Mouse (Mus musculus) MEL (cell line): ENCODE data around the gene Ints5. TPM values are rescaled to one million over a fixed set of nuclear protein-coding genes. Genes with fewer than 3 reads are reported as not detected.

ENCODE experiments used
- DNase-seq: peaks from one replicate; pipeline ENCODE4 v3.0.0; 2011; ENCODE audit warnings: low read depth, low spot score
- H3K27ac ChIP-seq: 2 replicates; pipeline ENCODE4 v1.5.1; 2012; ENCODE audit warnings: low read depth, mild to moderate bottlenecking, control low read depth, low read length, moderate library complexity; ENCODE audit not compliant: control insufficient read depth
- H3K27me3 ChIP-seq, 2 experiments: fragments of 150-350 bp in 1 of 2; sonication (generic) in 1 of 2; 2 replicates each; pipeline ENCODE4 v1.6.1; 2012; ENCODE audit warnings: low read length in 2 of 2, mild to moderate bottlenecking in 2 of 2, improper control_type of control experiment in 1 of 2, moderate library complexity in 1 of 2; ENCODE audit not compliant: insufficient read depth in 2 of 2, control insufficient read depth in 1 of 2
- H3K36me3 ChIP-seq, 2 experiments: 2 replicates each; pipeline ENCODE4 v1.6.1; 2012 to 2014; ENCODE audit warnings: low read length in 2 of 2, improper control_type of control experiment in 1 of 2, inconsistent platforms in 1 of 2, mild to moderate bottlenecking in 1 of 2; ENCODE audit not compliant: insufficient read depth in 2 of 2, control insufficient read depth in 1 of 2
- H3K4me1 ChIP-seq, 2 experiments: fragments of 150-350 bp in 1 of 2; sonication (generic) in 1 of 2; 2 replicates each; pipeline ENCODE4 v1.6.1; 2012; ENCODE audit warnings: low read length in 2 of 2, improper control_type of control experiment in 1 of 2, mild to moderate bottlenecking in 1 of 2; ENCODE audit not compliant: insufficient read depth in 2 of 2, control insufficient read depth in 1 of 2
- H3K4me3 ChIP-seq, 2 experiments: fragments of 150-350 bp in 1 of 2; sonication (generic) in 1 of 2; 2 replicates each; pipeline ENCODE4 v1.5.1; 2012; ENCODE audit warnings: low read depth in 2 of 2, low read length in 2 of 2, mild to moderate bottlenecking in 2 of 2, moderate library complexity in 2 of 2, control low read depth in 1 of 2, improper control_type of control experiment in 1 of 2; ENCODE audit not compliant: control insufficient read depth in 1 of 2, insufficient read depth in 1 of 2
- H3K79me2 ChIP-seq: 2 replicates; pipeline ENCODE4 v1.6.1; 2012; ENCODE audit warnings: mild to moderate bottlenecking, low read length, moderate library complexity; ENCODE audit not compliant: control insufficient read depth, poor library complexity, insufficient read depth
- H3K9ac ChIP-seq: 2 replicates; pipeline ENCODE4 v1.6.1; 2012; ENCODE audit warnings: low read depth, mild to moderate bottlenecking, control low read depth, low read length, moderate library complexity; ENCODE audit not compliant: control insufficient read depth, poor library complexity, severe bottlenecking
- H3K9me3 ChIP-seq: fragments of 150-350 bp; sonication (generic); replicated peaks from 2 replicates; pipeline ENCODE4 v1.6.1; 2012; ENCODE audit warnings: mild to moderate bottlenecking, low read length, improper control_type of control experiment, moderate library complexity; ENCODE audit not compliant: insufficient read depth
- CHD2 ChIP-seq: IDR thresholded peaks from 2 replicates; pipeline ENCODE4 v1.6.1; 2011; ENCODE audit warnings: low read length, improper control_type of control experiment
- CTCF ChIP-seq, 3 experiments: IDR thresholded peaks in 2 of 3; conservative IDR thresholded peaks in 1 of 3; 2 replicates each; pipeline ENCODE4 v1.5.1; 2011 to 2012; ENCODE audit warnings: low read length in 3 of 3, low read depth in 2 of 3, mild to moderate bottlenecking in 2 of 3, improper control_type of control experiment in 1 of 3, inconsistent platforms in 1 of 3, mixed read lengths in 1 of 3, moderate library complexity in 1 of 3; ENCODE audit not compliant: control insufficient read depth in 1 of 3, insufficient read depth in 1 of 3, poor library complexity in 1 of 3, severe bottlenecking in 1 of 3
- E2F4 ChIP-seq: IDR thresholded peaks from 2 replicates; pipeline ENCODE4 v1.6.1; 2011; ENCODE audit warnings: low read depth, low read length, improper control_type of control experiment, borderline replicate concordance
- ELF1 ChIP-seq: IDR thresholded peaks from 2 replicates; pipeline ENCODE4 v1.6.1; 2014; ENCODE audit warnings: low read depth, mild to moderate bottlenecking, inconsistent platforms, low read length, improper control_type of control experiment, moderate library complexity
- EP300 ChIP-seq, 2 experiments: IDR thresholded peaks; 2 replicates each; pipeline ENCODE4 v1.6.1; 2011; ENCODE audit warnings: improper control_type of control experiment in 2 of 2, low read length in 2 of 2, low read depth in 1 of 2, mild to moderate bottlenecking in 1 of 2
- ETS1 ChIP-seq: IDR thresholded peaks from 2 replicates; pipeline ENCODE4 v1.6.1; 2012; ENCODE audit warnings: low read depth, mild to moderate bottlenecking, inconsistent platforms, low read length, improper control_type of control experiment, moderate library complexity
- GABPA ChIP-seq: IDR thresholded peaks from 2 replicates; pipeline ENCODE4 v1.6.1; 2012; ENCODE audit warnings: low read depth, mild to moderate bottlenecking, inconsistent platforms, low read length, improper control_type of control experiment, moderate library complexity
- GATA1 ChIP-seq: IDR thresholded peaks from 2 replicates; pipeline ENCODE4 v1.6.1; 2011; ENCODE audit warnings: low read depth, low read length, improper control_type of control experiment
- HCFC1 ChIP-seq: IDR thresholded peaks from 2 replicates; pipeline ENCODE4 v1.6.1; 2012; ENCODE audit warnings: low read depth, mild to moderate bottlenecking, inconsistent platforms, low read length, improper control_type of control experiment, moderate library complexity
- JUND ChIP-seq: IDR thresholded peaks from 2 replicates; pipeline ENCODE4 v1.6.1; 2011; ENCODE audit warnings: low read depth, mild to moderate bottlenecking, improper control_type of control experiment, low read length
- KAT2A ChIP-seq: conservative IDR thresholded peaks from 2 replicates; pipeline ENCODE4 v1.6.1; 2012; ENCODE audit warnings: low read depth, low read length, improper control_type of control experiment, inconsistent platforms
- MAFK ChIP-seq: IDR thresholded peaks from 2 replicates; pipeline ENCODE4 v1.6.1; 2011; ENCODE audit warnings: low read depth, mild to moderate bottlenecking, low read length, improper control_type of control experiment, borderline replicate concordance
- MAX ChIP-seq: IDR thresholded peaks from 2 replicates; pipeline ENCODE4 v1.6.1; 2011; ENCODE audit warnings: low read length, improper control_type of control experiment
- MAZ ChIP-seq: IDR thresholded peaks from 2 replicates; pipeline ENCODE4 v1.6.1; 2012; ENCODE audit warnings: low read depth, mild to moderate bottlenecking, inconsistent platforms, low read length, improper control_type of control experiment
- MEF2A ChIP-seq: IDR thresholded peaks from 2 replicates; pipeline ENCODE4 v1.6.1; 2014; ENCODE audit warnings: low read depth, mild to moderate bottlenecking, inconsistent platforms, low read length, improper control_type of control experiment; ENCODE audit not compliant: poor library complexity, insufficient replicate concordance, severe bottlenecking; ENCODE audit errors: extremely low read depth
- MXI1 ChIP-seq: IDR thresholded peaks from 2 replicates; pipeline ENCODE4 v1.6.1; 2011; ENCODE audit warnings: mild to moderate bottlenecking, low read depth, low read length, improper control_type of control experiment
- MYB ChIP-seq: IDR thresholded peaks from 2 replicates; pipeline ENCODE4 v1.6.1; 2011; ENCODE audit warnings: mild to moderate bottlenecking, low read depth, low read length, improper control_type of control experiment
- MYC ChIP-seq: IDR thresholded peaks from 2 replicates; pipeline ENCODE4 v1.6.1; 2011; ENCODE audit warnings: low read depth, mild to moderate bottlenecking, low read length, improper control_type of control experiment, moderate library complexity
- NELFE ChIP-seq: IDR thresholded peaks from 2 replicates; pipeline ENCODE4 v1.6.1; 2011; ENCODE audit warnings: low read depth, low read length, improper control_type of control experiment
- NRF1 ChIP-seq: IDR thresholded peaks from 2 replicates; pipeline ENCODE4 v1.6.1; 2014; ENCODE audit warnings: low read depth, mild to moderate bottlenecking, inconsistent platforms, low read length, improper control_type of control experiment, moderate library complexity; ENCODE audit not compliant: poor library complexity, insufficient read depth, severe bottlenecking
- POLR2A ChIP-seq, 2 experiments: IDR thresholded peaks; 2 replicates each; pipeline ENCODE4 v1.6.1; 2011 to 2012; ENCODE audit warnings: low read length in 2 of 2, mild to moderate bottlenecking in 2 of 2, control low read depth in 1 of 2, improper control_type of control experiment in 1 of 2, low read depth in 1 of 2, moderate library complexity in 1 of 2; ENCODE audit not compliant: control insufficient read depth in 1 of 2, insufficient read depth in 1 of 2, poor library complexity in 1 of 2
- POLR2AphosphoS2 ChIP-seq: IDR thresholded peaks from 2 replicates; pipeline ENCODE4 v1.6.1; 2011; ENCODE audit warnings: low read length, improper control_type of control experiment
- POLR2AphosphoS5 ChIP-seq: IDR thresholded peaks from 2 replicates; pipeline ENCODE4 v1.6.1; 2012; ENCODE audit warnings: low read depth, borderline replicate concordance, mild to moderate bottlenecking, inconsistent platforms, low read length, moderate library complexity, mixed read lengths
- RAD21 ChIP-seq: IDR thresholded peaks from 2 replicates; pipeline ENCODE4 v1.6.1; 2011; ENCODE audit warnings: mild to moderate bottlenecking, low read depth, low read length, improper control_type of control experiment
- RCOR1 ChIP-seq: IDR thresholded peaks from 2 replicates; pipeline ENCODE4 v1.6.1; 2012; ENCODE audit warnings: low read depth, mild to moderate bottlenecking, inconsistent platforms, low read length, improper control_type of control experiment
- SIN3A ChIP-seq: IDR thresholded peaks from 2 replicates; pipeline ENCODE4 v1.6.1; 2012; ENCODE audit warnings: low read length, improper control_type of control experiment, inconsistent platforms
- SMC3 ChIP-seq: IDR thresholded peaks from 2 replicates; pipeline ENCODE4 v1.6.1; 2011; ENCODE audit warnings: low read depth, low read length, improper control_type of control experiment
- TAL1 ChIP-seq: IDR thresholded peaks from 2 replicates; pipeline ENCODE4 v1.6.1; 2012; ENCODE audit warnings: mild to moderate bottlenecking, inconsistent platforms, low read length, moderate library complexity, mixed read lengths
- TBP ChIP-seq: IDR thresholded peaks from 2 replicates; pipeline ENCODE4 v1.8.0; 2011; ENCODE audit warnings: low read depth, low read length, improper control_type of control experiment
- TCF12 ChIP-seq: IDR thresholded peaks from 2 replicates; pipeline ENCODE4 v1.6.1; 2014; ENCODE audit warnings: low read depth, mild to moderate bottlenecking, inconsistent platforms, low read length, improper control_type of control experiment, moderate library complexity
- USF1 ChIP-seq: IDR thresholded peaks from 2 replicates; pipeline ENCODE4 v1.6.1; 2014; ENCODE audit warnings: low read depth, mild to moderate bottlenecking, inconsistent platforms, low read length, improper control_type of control experiment, moderate library complexity
- USF2 ChIP-seq, 2 experiments: IDR thresholded peaks; 2 replicates each; pipeline ENCODE4 v1.6.1; 2011 to 2012; ENCODE audit warnings: improper control_type of control experiment in 2 of 2, low read length in 2 of 2, borderline replicate concordance in 1 of 2, inconsistent platforms in 1 of 2, low read depth in 1 of 2, mild to moderate bottlenecking in 1 of 2; ENCODE audit not compliant: insufficient read depth in 1 of 2
- ZC3H11A ChIP-seq: IDR thresholded peaks from 2 replicates; pipeline ENCODE4 v1.6.1; 2012; ENCODE audit warnings: low read depth, mild to moderate bottlenecking, inconsistent platforms, low read length, improper control_type of control experiment
- ZKSCAN1 ChIP-seq: IDR thresholded peaks from 2 replicates; pipeline ENCODE4 v1.6.1; 2012; ENCODE audit warnings: low read depth, mild to moderate bottlenecking, inconsistent platforms, low read length, improper control_type of control experiment, moderate library complexity
- ZMIZ1 ChIP-seq: IDR thresholded peaks from 2 replicates; pipeline ENCODE4 v1.6.1; 2012; ENCODE audit warnings: low read depth, mild to moderate bottlenecking, inconsistent platforms, low read length, improper control_type of control experiment, moderate library complexity
- ZNF384 ChIP-seq: IDR thresholded peaks from 2 replicates; pipeline ENCODE4 v1.6.1; 2012; ENCODE audit warnings: low read depth, mild to moderate bottlenecking, inconsistent platforms, low read length, improper control_type of control experiment
- polyA plus RNA-seq, 2 experiments: library from polyadenylated mRNA; stranded (reverse) in 1 of 2; unstranded in 1 of 2; fragments of >175 nt in 1 of 2; fragments of >200 nt in 1 of 2; gene quantifications; 2 replicates each; pipeline versions ENCODE4 v1.2.1 to v1.2.4; 2012; ENCODE audit warnings: low replicate concordance in 2 of 2, low read depth in 1 of 2; ENCODE audit not compliant: insufficient read length in 2 of 2, insufficient read depth in 1 of 2, missing spikeins in 1 of 2
- total RNA-seq: library from RNA; depleted of rRNA; stranded (reverse); fragments of 300-350 nt; gene quantifications from 2 replicates; pipeline ENCODE4 v1.2.3, GENCODE M21; 2012

Ints5 gene
- total and polyA plus RNA-seq, 3 experiments, result 43.9 to 51.5 TPM; not detected in 1

DNA sequence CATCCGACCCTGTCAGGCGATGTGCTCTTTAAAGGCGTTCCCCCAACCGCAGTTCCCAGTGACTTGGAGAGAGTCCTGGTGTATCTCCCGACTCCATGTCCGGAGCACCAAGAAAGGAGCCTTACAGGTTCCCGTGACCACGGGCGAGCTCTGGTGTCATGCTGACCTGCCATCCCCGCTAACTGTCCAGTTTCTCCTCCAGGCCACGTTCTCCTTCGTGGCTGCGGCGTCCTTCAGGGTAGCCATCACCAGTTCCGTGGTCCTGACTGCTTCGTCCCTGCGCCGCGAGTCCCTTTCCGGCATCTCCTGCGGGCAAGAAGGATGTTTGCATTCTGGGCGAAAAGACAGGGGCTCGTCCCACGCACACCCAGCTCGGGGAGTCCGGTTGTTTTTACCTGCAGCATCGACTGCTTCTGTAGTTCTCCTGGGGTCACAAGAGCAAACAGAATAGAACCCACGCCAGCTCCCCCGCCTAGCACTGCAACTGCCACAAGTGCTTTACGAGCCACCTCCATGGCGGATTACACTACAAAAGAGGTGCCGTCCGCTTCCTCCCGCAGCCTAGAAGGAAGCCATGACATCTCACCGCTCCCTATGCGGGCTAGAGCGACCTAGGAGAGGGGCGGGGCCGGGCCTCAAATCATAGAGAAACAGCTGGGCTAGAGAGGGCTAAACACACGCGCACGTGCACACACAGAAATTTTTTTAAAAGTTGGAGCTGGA is 12.3 kb upstream of the Ints5 start, which contains the start of gene Uqcc3:
TSS of gene Uqcc3 (minus strand) at position 613 of the 723 bp plus-strand sequence.
- Histone ChIP-seq H3K79me2 (peaks cover 7% of the 10 kb centered on the region), H3K27me3 (no peaks in the 10 kb centered on the region), H3K4me3 (peak within 1 kb of the TSS; percentile 77 to 82), H3K9me3 (no peaks in the 10 kb centered on the region), H3K9ac (peak within 1 kb of the TSS; percentile 79), H3K27ac (peak within 1 kb of the TSS; percentile 51), H3K4me1 (0 out of 4 replicates have a peak, but pooled peaks cover 0 to 2% of the 10 kb centered on the region in 2 experiments), H3K36me3 (peaks cover 0 to 6% of the 10 kb centered on the region in 2 experiments)
- peak; percentile 95 for DNase-seq
- no peak for TF ChIP-seq TAL1
- peak; percentile 83 for TF ChIP-seq USF1
- TF ChIP-seq RCOR1, result peak; percentile 14; the same call in 1 of the 2 replicates
- TF ChIP-seq ZMIZ1, result peak; percentile 79; the same call in 1 of the 2 replicates
- TF ChIP-seq HCFC1, result peak; percentile 92
- TF ChIP-seq ETS1, result peak; percentile 81
- no peak for TF ChIP-seq RAD21
- no peak for TF ChIP-seq ZC3H11A
- no peak for TF ChIP-seq GATA1
- TF ChIP-seq POLR2AphosphoS2, result peak; percentile 74; the same call in 1 of the 2 replicates
- TF ChIP-seq GABPA, result peak; percentile 70; the same call in 1 of the 2 replicates
- no peak; the same call in 1 of the 2 replicates for TF ChIP-seq MAFK
- TF ChIP-seq POLR2A (IDR thresholded peaks at IDR 0.05; ENCODE audit: control insufficient read depth in 1 of 2, insufficient read depth in 1 of 2, low read depth in 1 of 2, low read length in 2 of 2, poor library complexity in 1 of 2), result peak; percentile 83 to 93
- TF ChIP-seq ZKSCAN1, result no peak
- no peak for TF ChIP-seq POLR2AphosphoS5
- peak; percentile 100 for TF ChIP-seq SIN3A
- no peak; a peak in 2 of 4 replicates for TF ChIP-seq EP300 (IDR thresholded peaks at IDR 0.05; ENCODE audit: low read depth in 1 of 2, low read length in 2 of 2)
- no peak for TF ChIP-seq MYB
- TF ChIP-seq MXI1, result peak; percentile 100
- TF ChIP-seq TCF12, result peak; percentile 80
- no peak for TF ChIP-seq CHD2
- TF ChIP-seq MYC, result peak; percentile 99
- peak; percentile 89 for TF ChIP-seq NELFE
- peak; percentile 94 for TF ChIP-seq TBP
- TF ChIP-seq MAZ, result peak; percentile 95
- no peak for TF ChIP-seq CTCF (IDR thresholded peaks at IDR 0.05 in 2 of 3, conservative IDR thresholded peaks at IDR 0.05 in 1 of 3; ENCODE audit: control insufficient read depth in 1 of 3, insufficient read depth in 1 of 3, low read depth in 2 of 3, low read length in 3 of 3, poor library complexity in 1 of 3, severe bottlenecking in 1 of 3)
- TF ChIP-seq MAX, result peak; percentile 99
- peak; percentile 43; the same call in 1 of the 2 replicates for TF ChIP-seq NRF1
- peak; percentile 66; the same call in 1 of the 2 replicates for TF ChIP-seq KAT2A
- TF ChIP-seq SMC3, result no peak
- TF ChIP-seq ELF1, result peak; percentile 71
- TF ChIP-seq MEF2A, result peak; percentile 49; the same call in 1 of the 2 replicates
- TF ChIP-seq E2F4, result no peak
- no peak for TF ChIP-seq USF2 (IDR thresholded peaks at IDR 0.05; ENCODE audit: borderline replicate concordance in 1 of 2, insufficient read depth in 1 of 2, low read depth in 1 of 2, low read length in 2 of 2)
- no peak for TF ChIP-seq JUND
- peak; percentile 96 for TF ChIP-seq ZNF384
